Mouse (Mus musculus): ENCODE measurements around the gene Lrp3.
A peak's percentile ranks its signal among the peaks of the same experiment; 100 is the strongest.

The Lrp3 gene

GRCm38 (mm10) chr7:35185889-35186569 is 29.3 kb downstream of the Lrp3 start, which contains the start of gene Slc7a10:
Gene Slc7a10, plus strand, starts transcription at chr7:35186385.
- DNase-seq = no peak

GRCm38 (mm10) chr7:35184833-35185724 is 30.2 kb downstream of the Lrp3 start:
- DNase-seq = peak; percentile 52

- DNase-seq = peak; percentile 61
These were observed 38.6 kb downstream of the Lrp3 start for GRCm38 (mm10) chr7:35176412-35177381.

- DNase-seq = no peak
These were observed 39.8 kb downstream of the Lrp3 start for GRCm38 (mm10) chr7:35175533-35175932.

GRCm38 (mm10) chr7:35172519-35172918 is 42.8 kb downstream of the Lrp3 start:
- DNase-seq = no peak

GRCm38 (mm10) chr7:35171867-35172382 is 43.4 kb downstream of the Lrp3 start:
- peak; percentile 82 for DNase-seq

GRCm38 (mm10) chr7:35169341-35169740 is 46.0 kb downstream of the Lrp3 start:
- DNase-seq = peak; percentile 95

- no peak for DNase-seq
These were observed 47.4 kb downstream of the Lrp3 start for GRCm38 (mm10) chr7:35167925-35168324.

- no peak for DNase-seq
These were observed 48.3 kb downstream of the Lrp3 start for GRCm38 (mm10) chr7:35166988-35167387.

GRCm38 (mm10) chr7:35164131-35164530 is 51.2 kb downstream of the Lrp3 start:
- no peak for DNase-seq

- DNase-seq = no peak
These were observed 51.7 kb downstream of the Lrp3 start for GRCm38 (mm10) chr7:35163600-35163999.

GRCm38 (mm10) chr7:35162443-35162842 is 52.9 kb downstream of the Lrp3 start:
- no peak for DNase-seq

- DNase-seq = no peak
These were observed 57.8 kb downstream of the Lrp3 start for GRCm38 (mm10) chr7:35157512-35157911.

GRCm38 (mm10) chr7:35156561-35157477 is 58.5 kb downstream of the Lrp3 start:
- no peak for DNase-seq

GRCm38 (mm10) chr7:35154449-35154848 is 60.8 kb downstream of the Lrp3 start:
- no peak for DNase-seq

- DNase-seq = no peak
These were observed 64.4 kb downstream of the Lrp3 start for GRCm38 (mm10) chr7:35150860-35151259.
